Mouse (Mus musculus) G1E (cell line): ENCODE measurements around the gene 4931428L18Rik.

Experiments used
- CTCF ChIP-seq: IDR thresholded peaks from 2 replicates; pipeline ENCODE4 v1.5.1; 2012; ENCODE audit warnings: low read depth, low read length, inconsistent platforms, mixed read lengths
- GATA1 ChIP-seq: IDR thresholded peaks from 2 replicates; pipeline ENCODE4 v1.6.1; 2012; ENCODE audit warnings: borderline replicate concordance, low read length, inconsistent platforms, mixed read lengths
- GATA2 ChIP-seq: IDR thresholded peaks from 2 replicates; pipeline ENCODE4 v1.6.1; 2012; ENCODE audit warnings: low read depth, low read length, inconsistent platforms, borderline replicate concordance
- POLR2AphosphoS5 ChIP-seq: IDR thresholded peaks from 2 replicates; pipeline ENCODE4 v1.6.1; 2012; ENCODE audit warnings: low read depth, low read length, inconsistent platforms; ENCODE audit not compliant: insufficient replicate concordance
- TAL1 ChIP-seq: conservative IDR thresholded peaks from 2 replicates; pipeline ENCODE4 v1.6.1; 2012; ENCODE audit warnings: low read depth, low read length, inconsistent platforms, mixed read lengths

GRCm38 (mm10) chr1:30948950-30949639, 273.4 kb downstream of the 4931428L18Rik start:
- TF ChIP-seq CTCF (no peak), POLR2AphosphoS5 (no peak), GATA1 (no peak), TAL1 (no peak), GATA2 (no peak)
